Mouse (Mus musculus): ENCODE measurements around the gene Eif4a1.

GRCm38 (mm10) chr11:69657462-69657881 is 14.8 kb downstream of the Eif4a1 start:
- TF ChIP-seq POLR2A (IDR thresholded peaks at IDR 0.05; ENCODE audit: control insufficient read depth, low read depth, low read length) (no peak), CTCF (IDR thresholded peaks at IDR 0.05; ENCODE audit: control insufficient read depth, insufficient read depth, insufficient replicate concordance, low read depth, low read length) (no peak)
